Mouse (Mus musculus) 3T3-L1 (cell line): Measurements from ENCODE around the gene Nek7.

Experiments used
- DNase-seq: peaks from one replicate; pipeline ENCODE4 v3.0.0-alpha.2; 2015; ENCODE audit warnings: low read depth, low spot score

The Nek7 gene

GRCm38 (mm10) chr1:138515362-138515761 lies 104.6 kb downstream of the Nek7 start:
- DNase-seq = no peak

- DNase-seq = no peak
Observed at GRCm38 (mm10) chr1:138513982-138514381, 106.0 kb downstream of the Nek7 start.

GRCm38 (mm10) chr1:138510566-138510965 lies 109.4 kb downstream of the Nek7 start:
- DNase-seq = no peak

- no peak for DNase-seq
Observed at GRCm38 (mm10) chr1:138507446-138508043, 112.4 kb downstream of the Nek7 start.

GRCm38 (mm10) chr1:138507014-138507413 lies 112.9 kb downstream of the Nek7 start:
- peak; percentile 84 for DNase-seq

- DNase-seq = no peak
Observed at GRCm38 (mm10) chr1:138504228-138504627, 115.7 kb downstream of the Nek7 start.

- no peak for DNase-seq
Observed at GRCm38 (mm10) chr1:138500691-138501090, 119.2 kb downstream of the Nek7 start.

GRCm38 (mm10) chr1:138500155-138500554 lies 119.8 kb downstream of the Nek7 start:
- DNase-seq = no peak

- DNase-seq = no peak
Observed at GRCm38 (mm10) chr1:138499461-138499860, 120.5 kb downstream of the Nek7 start.

GRCm38 (mm10) chr1:138491382-138492097 lies 128.4 kb downstream of the Nek7 start:
- DNase-seq = no peak

- peak; percentile 61 for DNase-seq
Observed at GRCm38 (mm10) chr1:138487569-138487968, 132.4 kb downstream of the Nek7 start.

GRCm38 (mm10) chr1:138480694-138481093 lies 139.2 kb downstream of the Nek7 start:
- DNase-seq = no peak

GRCm38 (mm10) chr1:138465352-138465751 lies 154.6 kb downstream of the Nek7 start:
- DNase-seq = no peak

- DNase-seq = no peak
Observed at GRCm38 (mm10) chr1:138461425-138461824, 158.5 kb downstream of the Nek7 start.

GRCm38 (mm10) chr1:138449476-138449851 lies 170.5 kb downstream of the Nek7 start:
- no peak for DNase-seq

GRCm38 (mm10) chr1:138448635-138449475 lies 171.1 kb downstream of the Nek7 start:
- DNase-seq = no peak

GRCm38 (mm10) chr1:138446846-138447245 lies 173.1 kb downstream of the Nek7 start:
- peak; percentile 87 for DNase-seq
